Mouse (Mus musculus) heart, embryonic 15.5 days (tissue): ENCODE measurements around the gene Adra1b. TPM values are rescaled to one million over a fixed set of nuclear protein-coding genes. Genes with fewer than 3 reads are reported as not detected.

ENCODE experiments used
- polyA plus RNA-seq: library from polyadenylated mRNA; unstranded; fragments of >200 nt; fragmentation: Nextera tagmentation; extraction: Ambion mirVana; gene quantifications from 2 replicates; pipeline ENCODE4 v1.2.1, GENCODE M21; 2015

Gene Adra1b
- polyA plus RNA-seq, 1 experiment from 2014 or later: 6.5 TPM

Other genes with a start within 250 kb of the Adra1b start
- gene Pwwp2a, start 219.2 kb downstream of the Adra1b start, polyA plus RNA-seq: 17.3 and 20.1 TPM in 2 replicates
- 47.3 and 54.9 TPM in 2 replicates for gene Ttc1, start 153.2 kb downstream of the Adra1b start, polyA plus RNA-seq